Mouse (Mus musculus): ENCODE results near the gene Sdhb.

DNA sequence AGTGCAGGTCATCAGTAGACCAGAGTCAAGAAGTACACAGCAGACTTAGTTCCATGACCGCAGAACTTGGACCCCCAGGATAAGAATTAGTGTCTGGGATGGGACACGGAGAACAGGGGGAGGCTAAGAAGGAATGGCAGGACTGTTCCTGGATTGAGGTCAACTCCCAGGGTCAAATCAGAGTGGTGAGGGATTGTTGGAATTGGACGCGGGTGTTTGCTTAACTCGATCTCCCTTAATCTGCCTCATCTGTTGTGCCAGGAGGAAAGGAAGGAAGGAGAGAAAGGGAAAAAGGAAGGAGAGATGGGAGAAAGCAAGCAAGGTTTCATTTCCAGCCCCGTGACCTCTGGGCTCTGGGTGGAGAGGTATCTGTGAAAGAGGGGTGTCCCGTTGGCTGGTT is 49.1 kb downstream of the Sdhb start, which contains the start of gene Mfap2:
- TF ChIP-seq POLR2A (IDR thresholded peaks at IDR 0.05; ENCODE audit: low read depth, low read length) (no peak), CTCF (conservative IDR thresholded peaks at IDR 0.05; ENCODE audit: insufficient read depth, insufficient read length, low read depth, low read length) (no peak)
